Comparison of ENCODE assay signal across 15 mouse cellular contexts in the genomic region with DNA sequence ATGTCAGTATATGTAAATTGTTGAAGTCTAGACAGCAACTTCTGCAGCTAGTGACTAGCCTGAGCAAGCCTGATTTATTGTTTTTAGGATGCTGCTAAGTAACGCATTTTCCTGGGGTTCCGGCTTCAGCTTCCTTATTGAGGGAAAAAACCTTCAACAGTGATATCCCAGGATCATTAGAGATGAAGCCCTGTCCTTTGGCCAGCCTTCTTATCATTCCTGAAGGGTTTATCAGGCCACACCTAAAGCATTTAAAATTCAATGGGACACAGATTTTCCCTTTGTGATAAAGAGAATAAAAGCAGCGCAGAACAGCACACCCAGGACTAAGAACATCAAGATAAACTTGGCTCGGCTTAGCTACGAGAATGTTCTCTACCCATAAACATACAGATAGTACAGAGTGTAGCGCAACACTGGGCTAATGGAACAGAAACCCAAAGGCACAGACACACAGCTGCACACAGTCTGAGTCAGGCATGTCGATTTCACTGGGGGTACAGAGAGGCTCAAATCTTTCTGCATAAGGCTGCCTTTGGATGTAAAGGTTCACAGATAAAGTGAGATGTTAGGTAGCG. TPM values are rescaled to one million over a fixed set of nuclear protein-coding genes. Genes with fewer than 3 reads are reported as not detected.
DNase-seq lines count a peak whose midpoint lies in the region; ATAC-seq and TF ChIP-seq lines count a peak whose summit lies in the region.
"Had no signal": no experiment of that assay in that cellular context is flagged by ENCODE, and none has a peak within 500 bp of the region (broad histone marks: within the 10 kb centered on the region; RNA-seq: fewer than 3 reads in every experiment).

No protein-coding gene starts in this region.

- TF ChIP-seq EP300 in heart, adult 2 months (IDR thresholded peaks at IDR 0.05; ENCODE audit: insufficient read depth, low read depth, low read length): no peak

- no peaks in the 10 kb centered on the region for H3K9me3 ChIP-seq in lung, embryonic 14.5 days (ENCODE audit: low read depth, low read length)
- no peaks in the 10 kb centered on the region for H3K9me3 ChIP-seq in intestine, embryonic 14.5 days (ENCODE audit: control insufficient read depth, low read length)
- H3K9me3 ChIP-seq in stomach, embryonic 14.5 days (ENCODE audit: control insufficient read depth, low read depth, low read length): no peaks in the 10 kb centered on the region
- H3K9me3 ChIP-seq: forebrain, embryonic 13.5 days; hindbrain, embryonic 13.5 days; limb, embryonic 13.5 days; midbrain, embryonic 10.5 days had no signal

- TF ChIP-seq CTCF in heart, adult 2 months (IDR thresholded peaks at IDR 0.05): no peak
- no peak for TF ChIP-seq CTCF in lung, embryonic 14.5 days (IDR thresholded peaks at IDR 0.05; ENCODE audit: low read depth)

- peaks cover 4% of the 10 kb centered on the region; the same call in 1 of the 2 replicates for H3K79me2 ChIP-seq in heart, adult 2 months (replicated peaks; ENCODE audit: control insufficient read depth, insufficient read depth, low read length)

- H3K27me3 ChIP-seq in heart, adult 2 months (ENCODE audit: control insufficient read depth, insufficient read depth, low read length): no peaks in the 10 kb centered on the region
- no peaks in the 10 kb centered on the region for H3K27me3 ChIP-seq in lung, embryonic 14.5 days (ENCODE audit: insufficient read depth, low read length)
- no peaks in the 10 kb centered on the region for H3K27me3 ChIP-seq in intestine, embryonic 14.5 days (replicated peaks; ENCODE audit: control insufficient read depth, insufficient read depth, low read length)
- H3K27me3 ChIP-seq in stomach, embryonic 14.5 days (ENCODE audit: control insufficient read depth, insufficient read depth, low read length): no peaks in the 10 kb centered on the region
- H3K27me3 ChIP-seq: forebrain, embryonic 13.5 days; hindbrain, embryonic 13.5 days; limb, embryonic 13.5 days had no signal

- intact Hi-C loops in heart, adult 2 months (cut with DNase I): loop anchor here (5.0 kb wide), 1 partner anchor 105 kb away; no protein-coding TSS in a partner anchor

- H3K9ac ChIP-seq in heart, adult 2 months (ENCODE audit: low read depth, low read length): no peak overlapping the region
- H3K9ac ChIP-seq in lung, embryonic 14.5 days: no peak overlapping the region
- H3K9ac ChIP-seq in intestine, embryonic 14.5 days (ENCODE audit: low read length): no peak overlapping the region
- no peak overlapping the region for H3K9ac ChIP-seq in stomach, embryonic 14.5 days (replicated peaks; ENCODE audit: low read depth, low read length)
- H3K9ac ChIP-seq: forebrain, embryonic 13.5 days; hindbrain, embryonic 13.5 days; limb, embryonic 13.5 days had no signal

- no peak overlapping the region for H3K4me3 ChIP-seq in heart, adult 2 months
- no peak overlapping the region for H3K4me3 ChIP-seq in lung, embryonic 14.5 days (ENCODE audit: low read depth, low read length)
- H3K4me3 ChIP-seq in intestine, embryonic 14.5 days (ENCODE audit: low read depth, low read length): no peak overlapping the region
- no peak overlapping the region for H3K4me3 ChIP-seq in stomach, embryonic 14.5 days (ENCODE audit: low read depth, low read length)
- H3K4me3 ChIP-seq: forebrain, embryonic 13.5 days; hindbrain, embryonic 13.5 days; limb, embryonic 13.5 days; midbrain, embryonic 10.5 days had no signal

- WGBS in heart, adult 2 months: 53% methylated on average over 8 of the region's 8 CpGs
- 52% methylated on average over 8 of the region's 8 CpGs for WGBS in lung, embryonic 14.5 days
- 50% methylated on average over 8 of the region's 8 CpGs for WGBS in intestine, embryonic 14.5 days
- WGBS in stomach, embryonic 14.5 days: 52% methylated on average over 8 of the region's 8 CpGs

- peaks cover 16% of the 10 kb centered on the region for H3K4me1 ChIP-seq in heart, adult 2 months (ENCODE audit: control insufficient read depth, insufficient read depth, low read length)
- H3K4me1 ChIP-seq in lung, embryonic 14.5 days (ENCODE audit: insufficient read depth): no peaks in the 10 kb centered on the region
- peaks cover 20% of the 10 kb centered on the region; the same call in 1 of the 2 replicates for H3K4me1 ChIP-seq in intestine, embryonic 14.5 days (replicated peaks; ENCODE audit: control insufficient read depth, insufficient read depth, low read length)
- 0 out of 2 replicates have a peak, but pooled peaks cover 6% of the 10 kb centered on the region for H3K4me1 ChIP-seq in stomach, embryonic 14.5 days (ENCODE audit: control insufficient read depth, insufficient read depth, low read length)

- H3K36me3 ChIP-seq in heart, adult 2 months (ENCODE audit: control insufficient read depth, insufficient read depth, low read length): no peaks in the 10 kb centered on the region
- peaks cover 69% of the 10 kb centered on the region for H3K36me3 ChIP-seq in lung, embryonic 14.5 days (ENCODE audit: insufficient read depth)
- H3K36me3 ChIP-seq in intestine, embryonic 14.5 days (ENCODE audit: control insufficient read depth, insufficient read depth, low read length): peaks cover 48% of the 10 kb centered on the region
- peaks cover 17% of the 10 kb centered on the region for H3K36me3 ChIP-seq in stomach, embryonic 14.5 days (ENCODE audit: control insufficient read depth, insufficient read depth, low read length)

- TF ChIP-seq POLR2A in heart, adult 2 months (IDR thresholded peaks at IDR 0.05; ENCODE audit: insufficient read depth, low read depth, low read length): no peak

- DNase-seq in heart, adult 2 months: no peak
- no peak for DNase-seq in heart, postnatal 4 days
- peak; percentile 47 for DNase-seq in lung, embryonic 14.5 days
- DNase-seq in lung, postnatal 10 days: no peak
- no peak for DNase-seq in intestine, embryonic 14.5 days (ENCODE audit: low spot score)
- DNase-seq in spleen, postnatal 36 days (ENCODE audit: low spot score in 2 of 2): no peak
- no peak for DNase-seq in thymus, postnatal 0 days (ENCODE audit: low spot score)
- DNase-seq: cerebellum, adult 2 months; kidney, adult 8-10 months; retina, postnatal 1 day had no signal

- H3K4me2 ChIP-seq in lung, embryonic 14.5 days: no peak overlapping the region
- H3K4me2 ChIP-seq in intestine, embryonic 14.5 days (ENCODE audit: low read length): no peak overlapping the region
- no peak overlapping the region for H3K4me2 ChIP-seq in stomach, embryonic 14.5 days (replicated peaks; ENCODE audit: low read depth, low read length)
- H3K4me2 ChIP-seq: forebrain, embryonic 13.5 days; hindbrain, embryonic 13.5 days; limb, embryonic 13.5 days had no signal

- H3K27ac ChIP-seq in heart, adult 2 months: peak overlapping the region; percentile 12; the same call in 1 of the 2 replicates
- H3K27ac ChIP-seq in lung, embryonic 14.5 days (ENCODE audit: low read depth): peak overlapping the region; percentile 54; the same call in 1 of the 2 replicates
- H3K27ac ChIP-seq in intestine, embryonic 14.5 days (ENCODE audit: low read depth): 0 out of 2 replicates have a peak overlapping the region, but pooled peaks have one; percentile 43
- peak overlapping the region; percentile 21; the same call in 1 of the 2 replicates for H3K27ac ChIP-seq in stomach, embryonic 14.5 days (ENCODE audit: low read length)
- H3K27ac ChIP-seq: forebrain, embryonic 13.5 days; hindbrain, embryonic 13.5 days; midbrain, embryonic 10.5 days had no signal

- no peak for ATAC-seq in lung, embryonic 14.5 days (ENCODE audit: insufficient read depth)
- ATAC-seq in intestine, embryonic 14.5 days (replicated peaks; ENCODE audit: low FRiP score, low TSS enrichment, low read depth): peak; percentile 19; the same call in 1 of the 2 replicates
- no peak for ATAC-seq in stomach, embryonic 14.5 days (ENCODE audit: insufficient number of reproducible peaks, insufficient read depth, low FRiP score, low read depth)
- ATAC-seq: forebrain, embryonic 13.5 days had no signal

RNA-seq across cellular contexts. Expression of gene Xpnpep1, which starts 17.9 kb away (rescaled TPM):
- 10 to 100 TPM; 59.8 to 70.1 TPM for total RNA-seq in heart, adult 2 months (2021)
- polyA plus RNA-seq in heart, adult 2 months (2012; rRNA removed): 49.8 and 71.9 TPM in 2 replicates
- 100 to 1,000 TPM; 156 to 158 TPM for total RNA-seq in heart, postnatal 4 days (2021)
- 196 and 200 TPM in 2 replicates for polyA plus RNA-seq in lung, embryonic 14.5 days (2014; fragmentation: Nextera tagmentation; extraction: Ambion mirVana)
- 185 and 189 TPM in 2 replicates for polyA plus RNA-seq in intestine, embryonic 14.5 days (2014; fragmentation: Nextera tagmentation; extraction: Ambion mirVana)
- 157 TPM in 2 replicates for polyA plus RNA-seq in stomach, embryonic 14.5 days (2014; fragmentation: Nextera tagmentation; extraction: Ambion mirVana)
- 79.6 and 81.6 TPM in 2 replicates for polyA plus RNA-seq in thymus, postnatal 0 days (2015; fragmentation: Nextera tagmentation; extraction: Ambion mirVana)
